Mouse (Mus musculus) kidney, adult 2 months (tissue): ENCODE measurements around the gene Nup153. TPM values are rescaled to one million over a fixed set of nuclear protein-coding genes. Genes with fewer than 3 reads are reported as not detected.

ENCODE experiments used
- DNase-seq: peaks from one replicate; pipeline ENCODE4 v3.0.0; 2021
- H3K27ac ChIP-seq: fragments of 200-500 bp; 2 replicates; pipeline ENCODE4 v1.5.1; 2012; ENCODE audit warnings: low read depth, low read length, control low read depth, inconsistent platforms; ENCODE audit not compliant: insufficient read depth
- H3K27me3 ChIP-seq: fragments of 200-500 bp; replicated peaks from 2 replicates; pipeline ENCODE4 v1.6.1; 2012; ENCODE audit warnings: mild to moderate bottlenecking, moderate library complexity, low read length, inconsistent platforms; ENCODE audit not compliant: control insufficient read depth, insufficient read depth
- H3K36me3 ChIP-seq: fragments of 200-500 bp; 2 replicates; pipeline ENCODE4 v1.6.1; 2012; ENCODE audit warnings: mild to moderate bottlenecking, moderate library complexity, low read length, inconsistent platforms; ENCODE audit not compliant: control insufficient read depth, insufficient read depth
- H3K4me1 ChIP-seq: fragments of 200-500 bp; 2 replicates; pipeline ENCODE4 v1.6.1; 2011; ENCODE audit warnings: low read length; ENCODE audit not compliant: control insufficient read depth, insufficient read depth
- H3K4me3 ChIP-seq: fragments of 200-500 bp; 2 replicates; pipeline ENCODE4 v1.5.1; 2011; ENCODE audit warnings: mild to moderate bottlenecking, low read depth, low read length, control low read depth; ENCODE audit not compliant: insufficient read depth
- CTCF ChIP-seq: fragments of 200-500 bp; conservative IDR thresholded peaks from 2 replicates; pipeline ENCODE4 v1.5.1; 2011; ENCODE audit warnings: low read depth, mild to moderate bottlenecking, control low read depth, low read length, moderate library complexity, mixed read lengths; ENCODE audit not compliant: insufficient read depth, insufficient read length
- POLR2A ChIP-seq: fragments of 200-500 bp; IDR thresholded peaks from one replicate; pipeline ENCODE4 v1.6.1; 2011; ENCODE audit warnings: low read depth, low read length, control low read depth
- WGBS: fragments of 180-500 bp; shearing (Covaris S2); methylation state at CpG from one replicate; pipeline ENCODE4 v1.1.7; 2018; 5-methylcytosine and 5-hydroxymethylcytosine counted together
- polyA plus RNA-seq: library from polyadenylated mRNA; depleted of rRNA; stranded (reverse); fragments of >200 nt; gene quantifications from 2 replicates; pipeline ENCODE4 v1.2.3, GENCODE M21; 2012

Nup153 gene
- polyA plus RNA-seq, 1 experiment, result 38.2 TPM

- WGBS, result 49% methylated on average over 6 of the region's 6 CpGs
- H3K4me1 ChIP-seq, result no peaks in the 10 kb centered on the region
- no peak overlapping the region for H3K27ac ChIP-seq
- H3K27me3 ChIP-seq, result no peaks in the 10 kb centered on the region
- DNase-seq, result no peak
- H3K36me3 ChIP-seq, result no peaks in the 10 kb centered on the region; the same call in 1 of the 2 replicates
- TF ChIP-seq CTCF, result no peak
- TF ChIP-seq POLR2A, result no peak
- H3K4me3 ChIP-seq, result no peak overlapping the region
Observed at GRCm38 (mm10) chr13:46760921-46761320, 33.2 kb upstream of the Nup153 start.

- TF ChIP-seq CTCF, result no peak
- TF ChIP-seq POLR2A, result no peak
- no peak for DNase-seq
- no peaks in the 10 kb centered on the region; the same call in 1 of the 2 replicates for H3K36me3 ChIP-seq
- no peak overlapping the region for H3K4me3 ChIP-seq
- H3K27me3 ChIP-seq, result no peaks in the 10 kb centered on the region
- no peaks in the 10 kb centered on the region for H3K4me1 ChIP-seq
- H3K27ac ChIP-seq, result no peak overlapping the region
- 82% methylated on average over 8 of the region's 8 CpGs for WGBS
Observed at GRCm38 (mm10) chr13:46759281-46759809, 31.6 kb upstream of the Nup153 start.

GRCm38 (mm10) chr13:46758627-46759026 lies 30.9 kb upstream of the Nup153 start:
- DNase-seq, result no peak
- Histone ChIP-seq H3K27me3 (no peaks in the 10 kb centered on the region), H3K4me3 (no peak overlapping the region), H3K4me1 (no peaks in the 10 kb centered on the region), H3K27ac (no peak overlapping the region), H3K36me3 (no peaks in the 10 kb centered on the region; the same call in 1 of the 2 replicates)
- TF ChIP-seq CTCF (no peak), POLR2A (no peak)
- WGBS, result 98% methylated on average over 13 of the region's 13 CpGs

- no peak for DNase-seq
- TF ChIP-seq POLR2A (no peak), CTCF (no peak)
- Histone ChIP-seq H3K4me3 (no peak overlapping the region), H3K36me3 (no peaks in the 10 kb centered on the region; the same call in 1 of the 2 replicates), H3K27ac (no peak overlapping the region), H3K27me3 (no peaks in the 10 kb centered on the region), H3K4me1 (no peaks in the 10 kb centered on the region)
- WGBS, result 92% methylated on average over 7 of the region's 7 CpGs
Observed at GRCm38 (mm10) chr13:46757946-46758345, 30.2 kb upstream of the Nup153 start.

DNA sequence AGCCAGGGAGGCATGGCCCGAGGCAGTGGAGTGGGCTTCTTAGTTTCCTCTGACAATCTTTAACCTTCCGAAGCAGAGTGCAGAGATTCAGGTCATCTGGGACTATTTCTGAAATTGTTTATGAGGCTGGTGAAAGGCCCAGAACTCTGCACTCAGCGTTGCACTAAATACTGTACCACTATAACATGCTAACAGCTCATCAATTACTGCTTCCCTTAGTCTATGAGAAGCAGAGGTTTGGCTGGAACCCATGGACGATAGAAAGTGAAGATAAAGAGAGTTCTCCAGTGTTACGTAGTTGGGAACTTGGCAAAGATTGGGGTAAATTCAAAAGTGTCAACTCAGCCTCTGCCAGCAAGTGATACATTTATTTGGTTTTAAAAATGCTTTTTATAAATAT lies 25.6 kb upstream of the Nup153 start:
- Histone ChIP-seq H3K27me3 (no peaks in the 10 kb centered on the region), H3K4me1 (no peaks in the 10 kb centered on the region), H3K4me3 (no peak overlapping the region), H3K36me3 (no peaks in the 10 kb centered on the region), H3K27ac (no peak overlapping the region)
- DNase-seq, result no peak
- TF ChIP-seq POLR2A (no peak), CTCF (no peak)
- 70% methylated on average over 5 of the region's 5 CpGs for WGBS

DNA sequence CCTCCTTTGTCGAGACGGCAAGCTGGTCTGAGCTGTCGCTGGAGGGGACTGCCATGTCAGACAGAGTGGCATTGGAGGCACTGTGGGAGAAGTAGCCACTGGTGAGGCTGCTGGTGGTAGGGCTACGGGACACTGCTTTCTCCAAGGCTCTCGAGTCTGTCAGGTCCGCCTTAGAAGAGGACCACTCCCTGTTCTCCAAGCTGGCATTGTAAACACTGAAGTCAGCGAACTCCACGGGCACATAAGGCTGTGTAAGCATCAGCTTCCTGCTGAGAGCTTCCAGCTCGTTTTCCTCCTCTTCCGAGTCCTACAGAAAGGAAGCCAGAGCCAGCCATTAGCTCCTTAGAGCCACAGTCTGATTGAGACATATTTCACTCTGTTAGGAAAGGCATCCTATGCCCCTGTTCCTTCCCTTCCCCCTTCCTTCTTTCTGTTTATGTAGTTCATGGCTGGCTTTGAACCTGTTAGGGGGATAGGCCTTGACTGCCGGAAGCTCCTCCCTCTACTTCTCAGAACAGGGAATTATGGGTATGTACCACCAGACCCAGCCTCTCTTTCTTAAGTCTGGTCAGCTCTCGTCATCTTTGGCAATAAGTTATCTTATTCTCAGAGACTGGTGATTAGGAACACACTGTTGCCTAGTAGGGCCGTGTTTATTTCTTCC lies 25.0 kb upstream of the Nup153 start:
- Histone ChIP-seq H3K4me3 (no peak overlapping the region), H3K27ac (no peak overlapping the region), H3K27me3 (no peaks in the 10 kb centered on the region), H3K4me1 (no peaks in the 10 kb centered on the region), H3K36me3 (no peaks in the 10 kb centered on the region)
- DNase-seq, result no peak
- WGBS, result 80% methylated on average over 13 of the region's 13 CpGs
- TF ChIP-seq POLR2A (no peak), CTCF (no peak)

- H3K4me3 ChIP-seq, result no peak overlapping the region
- TF ChIP-seq CTCF (no peak), POLR2A (no peak)
- no peaks in the 10 kb centered on the region; the same call in 1 of the 2 replicates for H3K4me1 ChIP-seq
- H3K27ac ChIP-seq, result no peak overlapping the region
- WGBS, result 74% methylated on average over 5 of the region's 5 CpGs
- DNase-seq, result no peak
- H3K36me3 ChIP-seq, result no peaks in the 10 kb centered on the region
- no peaks in the 10 kb centered on the region for H3K27me3 ChIP-seq
Observed at GRCm38 (mm10) chr13:46748138-46748873, 20.6 kb upstream of the Nup153 start.
